Mouse (Mus musculus) MEL (cell line): ENCODE data around the gene Asap3.

Source experiments
- CTCF ChIP-seq, 3 experiments: IDR thresholded peaks in 2 of 3; conservative IDR thresholded peaks in 1 of 3; 2 replicates each; pipeline ENCODE4 v1.5.1; 2011 to 2012; ENCODE audit warnings: low read length in 3 of 3, low read depth in 2 of 3, mild to moderate bottlenecking in 2 of 3, improper control_type of control experiment in 1 of 3, inconsistent platforms in 1 of 3, mixed read lengths in 1 of 3, moderate library complexity in 1 of 3; ENCODE audit not compliant: control insufficient read depth in 1 of 3, insufficient read depth in 1 of 3, poor library complexity in 1 of 3, severe bottlenecking in 1 of 3
- KAT2A ChIP-seq: conservative IDR thresholded peaks from 2 replicates; pipeline ENCODE4 v1.6.1; 2012; ENCODE audit warnings: low read depth, low read length, improper control_type of control experiment, inconsistent platforms
- NRF1 ChIP-seq: IDR thresholded peaks from 2 replicates; pipeline ENCODE4 v1.6.1; 2014; ENCODE audit warnings: low read depth, mild to moderate bottlenecking, inconsistent platforms, low read length, improper control_type of control experiment, moderate library complexity; ENCODE audit not compliant: poor library complexity, insufficient read depth, severe bottlenecking
- TAL1 ChIP-seq: IDR thresholded peaks from 2 replicates; pipeline ENCODE4 v1.6.1; 2012; ENCODE audit warnings: mild to moderate bottlenecking, inconsistent platforms, low read length, moderate library complexity, mixed read lengths
- TCF12 ChIP-seq: IDR thresholded peaks from 2 replicates; pipeline ENCODE4 v1.6.1; 2014; ENCODE audit warnings: low read depth, mild to moderate bottlenecking, inconsistent platforms, low read length, improper control_type of control experiment, moderate library complexity
- ZKSCAN1 ChIP-seq: IDR thresholded peaks from 2 replicates; pipeline ENCODE4 v1.6.1; 2012; ENCODE audit warnings: low read depth, mild to moderate bottlenecking, inconsistent platforms, low read length, improper control_type of control experiment, moderate library complexity

DNA sequence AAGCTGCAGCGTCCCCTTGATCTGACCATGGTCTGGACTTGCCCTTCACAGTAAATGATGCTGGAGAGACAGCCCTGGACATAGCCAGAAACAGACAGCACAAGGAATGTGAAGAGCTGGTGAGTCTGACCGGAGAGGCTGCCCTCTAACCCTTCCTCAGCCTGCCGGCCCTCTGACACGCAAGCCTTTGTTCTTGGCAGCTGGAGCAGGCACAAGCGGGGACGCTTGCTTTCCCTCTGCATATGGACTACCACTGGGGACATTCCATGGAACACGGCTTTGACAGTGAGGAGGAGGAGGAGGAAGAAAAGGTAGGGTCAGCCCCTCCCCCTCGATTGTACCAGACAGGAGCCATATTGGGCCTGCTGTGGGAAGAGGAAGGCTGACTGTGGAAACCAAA is 34.8 kb downstream of the Asap3 start:
- no peak for TF ChIP-seq TCF12
- no peak for TF ChIP-seq TAL1
- no peak for TF ChIP-seq ZKSCAN1
- no peak for TF ChIP-seq CTCF (IDR thresholded peaks at IDR 0.05 in 2 of 3, conservative IDR thresholded peaks at IDR 0.05 in 1 of 3; ENCODE audit: control insufficient read depth in 1 of 3, insufficient read depth in 1 of 3, low read depth in 2 of 3, low read length in 3 of 3, poor library complexity in 1 of 3, severe bottlenecking in 1 of 3)
- TF ChIP-seq NRF1, result no peak
- TF ChIP-seq KAT2A, result no peak
